Mouse (Mus musculus): Measurements from ENCODE around the gene Mid2. TPM values are rescaled to one million over a fixed set of nuclear protein-coding genes. Genes with fewer than 3 reads are reported as not detected.

The Mid2 gene
- total RNA-seq, 2 experiments from 2014 or later, result 27.2 to 34.3 TPM

Other genes starting within 250 kb of the Mid2 start
- 10 to 100 TPM; 20.7 to 25.6 TPM for gene Prps1, start 208.0 kb upstream of the Mid2 start, total RNA-seq (2021)
- 100 to 1,000 TPM; 118 to 142 TPM for gene Tsc22d3, start 63.9 kb upstream of the Mid2 start, total RNA-seq (2021)
- not detected for gene Tex13b, start 148.8 kb downstream of the Mid2 start, total RNA-seq (2021)
- not detected for gene Vsig1, start 243.0 kb downstream of the Mid2 start, total RNA-seq (2021)

All from adrenal gland, postnatal 36 days (tissue).